Mouse (Mus musculus): Measurements from ENCODE around the gene P3h4.

- no peak for TF ChIP-seq CTCF (IDR thresholded peaks at IDR 0.05; ENCODE audit: borderline replicate concordance, insufficient read depth, low read length)
- no peak for TF ChIP-seq POLR2A (IDR thresholded peaks at IDR 0.05; ENCODE audit: low read depth, low read length)
Measured at GRCm38 (mm10) chr11:100408835-100409462, 5.7 kb downstream of the P3h4 start.
